In genomic region chr16:87758016-87758415, GRCm38 (mm10) we compare ENCODE assay signal across 13 mouse cellular contexts.
"Had no signal": no experiment of that assay in that cellular context is flagged by ENCODE, and none has a peak within 500 bp of the region (broad histone marks: within the 10 kb centered on the region; RNA-seq: fewer than 3 reads in every experiment).

No protein-coding gene starts in this region.

- DNase-seq: kidney, adult 8-10 months; lung, postnatal 14 days; thymus, adult 18-20 months; thymus, postnatal 14 days had no signal

- H3K4me2 ChIP-seq: lung, embryonic 15.5 days; midbrain, embryonic 11.5 days; midbrain, embryonic 15.5 days; neural tube, embryonic 12.5 days had no signal

- H3K4me1 ChIP-seq: limb, embryonic 10.5 days; lung, embryonic 15.5 days; midbrain, embryonic 15.5 days; neural tube, embryonic 12.5 days had no signal

- H3K9ac ChIP-seq: lung, embryonic 15.5 days; midbrain, embryonic 15.5 days; neural tube, embryonic 12.5 days had no signal

- H3K9me3 ChIP-seq: limb, embryonic 10.5 days; lung, embryonic 15.5 days; megakaryocyte, embryonic 14.5 days; midbrain, embryonic 15.5 days; neural tube, embryonic 12.5 days had no signal

- H3K36me3 ChIP-seq: limb, embryonic 10.5 days; lung, embryonic 15.5 days; midbrain, embryonic 15.5 days; neural tube, embryonic 12.5 days had no signal

- H3K4me3 ChIP-seq: left cerebral cortex, adult 2 months; limb, embryonic 10.5 days; lung, embryonic 15.5 days; megakaryocyte, embryonic 14.5 days; midbrain, embryonic 15.5 days; neural tube, embryonic 12.5 days had no signal

- ATAC-seq: midbrain, embryonic 15.5 days had no signal

- H3K27me3 ChIP-seq: lung, embryonic 15.5 days; midbrain, embryonic 15.5 days; neural tube, embryonic 12.5 days had no signal

- H3K27ac ChIP-seq: kidney, postnatal 0 days; left cerebral cortex, adult 2 months; limb, embryonic 10.5 days; lung, embryonic 15.5 days; macrophage; midbrain, embryonic 15.5 days; neural tube, embryonic 12.5 days had no signal
